Mouse (Mus musculus) hindbrain, embryonic 11.5 days (tissue): ENCODE measurements at regions not wholly inside any gene's neighbourhood (a gene's known extent, or its start where the extent isn't known, plus 50 kb on each side); places are given as distances from the start of the nearest gene placed in this dataset.

Source experiments
- ATAC-seq: fragments of 200-750 bp; cut with Nextera tagmentation; 2 replicates; pipeline ENCODE4 v1.8.0; 2017; ENCODE audit warnings: mild to moderate bottlenecking, moderate TSS enrichment, moderate library complexity; ENCODE audit not compliant: low FRiP score
- DNase-seq: peaks from one replicate; pipeline ENCODE4 v3.0.0-alpha.2; 2015; ENCODE audit warnings: low spot score
- H3K27ac ChIP-seq: fragments of 300-500 bp; sonication (generic); 2 replicates; pipeline ENCODE4 v1.5.1; 2014; ENCODE audit warnings: mild to moderate bottlenecking, low read depth, low read length
- H3K27me3 ChIP-seq: fragments of 300-500 bp; sonication (generic); 2 replicates; pipeline ENCODE4 v1.6.1; 2014; ENCODE audit warnings: mild to moderate bottlenecking, low read length, moderate library complexity, mixed read lengths; ENCODE audit not compliant: control insufficient read depth, insufficient read depth
- H3K36me3 ChIP-seq: fragments of 300-500 bp; sonication (generic); 2 replicates; pipeline ENCODE4 v1.6.1; 2014; ENCODE audit warnings: mild to moderate bottlenecking, low read length, moderate library complexity, mixed read lengths; ENCODE audit not compliant: control insufficient read depth, insufficient read depth
- H3K4me1 ChIP-seq: fragments of 300-500 bp; sonication (generic); replicated peaks from 2 replicates; pipeline ENCODE4 v1.6.1; 2014; ENCODE audit warnings: low read length, mixed read lengths; ENCODE audit not compliant: control insufficient read depth, insufficient read depth
- H3K4me2 ChIP-seq: fragments of 300-500 bp; sonication (generic); replicated peaks from 2 replicates; pipeline ENCODE4 v1.6.1; 2014; ENCODE audit warnings: mild to moderate bottlenecking, low read depth, low read length
- H3K4me3 ChIP-seq: fragments of 300-500 bp; sonication (generic); 2 replicates; pipeline ENCODE4 v1.5.1; 2014; ENCODE audit warnings: low read depth, low read length
- H3K9ac ChIP-seq: fragments of 300-500 bp; sonication (generic); 2 replicates; pipeline ENCODE4 v1.6.1; 2014; ENCODE audit warnings: low read depth, low read length
- H3K9me3 ChIP-seq: fragments of 300-500 bp; sonication (generic); 2 replicates; pipeline ENCODE4 v1.6.1; 2016; ENCODE audit warnings: low read length; ENCODE audit not compliant: control insufficient read depth
- WGBS: fragments of 180-500 bp; shearing (Covaris S2); extraction: QIAGEN DNeasy Blood & Tissue Kit; methylation state at CpG from one replicate; pipeline ENCODE4 v1.1.7; 2014; 5-methylcytosine and 5-hydroxymethylcytosine counted together

- WGBS = 83% methylated on average over 6 of the region's 6 CpGs
- Histone ChIP-seq H3K9ac (no peak overlapping the region), H3K4me1 (no peaks in the 10 kb centered on the region), H3K27ac (no peak overlapping the region), H3K4me3 (no peak overlapping the region), H3K9me3 (no peaks in the 10 kb centered on the region), H3K27me3 (no peaks in the 10 kb centered on the region), H3K4me2 (no peak overlapping the region), H3K36me3 (no peaks in the 10 kb centered on the region)
- DNase-seq (no peak), ATAC-seq (no peak)
These were observed 97.3 kb downstream of the Irs2 start for GRCm38 (mm10) chr8:10910954-10911353.

DNA sequence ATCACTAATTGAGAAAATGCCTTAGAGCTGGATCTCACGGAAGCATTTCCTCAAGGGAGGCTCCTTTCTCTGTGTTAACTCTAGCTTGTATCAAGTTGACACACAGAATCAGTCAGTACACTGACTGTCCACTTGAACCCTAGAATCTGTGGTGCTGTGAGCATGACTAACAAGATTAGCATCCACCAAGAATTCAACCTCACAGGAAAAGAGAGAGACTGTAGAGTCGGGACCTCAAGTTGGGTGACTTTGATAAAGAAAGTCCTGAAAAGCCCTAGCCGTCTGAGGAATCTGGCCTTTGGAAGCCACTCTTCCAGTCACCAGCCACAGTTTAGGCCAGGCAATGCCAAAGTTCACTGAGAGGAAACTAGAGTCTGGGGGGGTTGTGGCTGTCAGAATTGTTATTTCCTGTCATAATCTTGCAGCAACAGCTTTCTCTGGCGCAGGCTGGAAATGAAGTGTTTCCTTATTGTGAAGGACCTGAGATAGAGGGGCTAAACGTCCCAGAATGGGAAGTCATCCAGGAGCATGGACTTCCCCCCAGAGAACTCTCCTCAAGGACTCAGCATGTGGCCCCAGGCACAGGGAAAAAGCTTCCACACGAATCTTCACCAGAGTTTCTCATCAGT, 97.9 kb downstream of the Irs2 start:
- H3K36me3 ChIP-seq = no peaks in the 10 kb centered on the region
- no peak overlapping the region for H3K9ac ChIP-seq
- DNase-seq (no peak), ATAC-seq (no peak)
- no peak overlapping the region for H3K27ac ChIP-seq
- WGBS = 60% methylated on average over 6 of the region's 6 CpGs
- H3K9me3 ChIP-seq = no peaks in the 10 kb centered on the region
- H3K4me2 ChIP-seq = no peak overlapping the region
- no peaks in the 10 kb centered on the region for H3K4me1 ChIP-seq
- no peaks in the 10 kb centered on the region for H3K27me3 ChIP-seq
- H3K4me3 ChIP-seq = no peak overlapping the region

DNA sequence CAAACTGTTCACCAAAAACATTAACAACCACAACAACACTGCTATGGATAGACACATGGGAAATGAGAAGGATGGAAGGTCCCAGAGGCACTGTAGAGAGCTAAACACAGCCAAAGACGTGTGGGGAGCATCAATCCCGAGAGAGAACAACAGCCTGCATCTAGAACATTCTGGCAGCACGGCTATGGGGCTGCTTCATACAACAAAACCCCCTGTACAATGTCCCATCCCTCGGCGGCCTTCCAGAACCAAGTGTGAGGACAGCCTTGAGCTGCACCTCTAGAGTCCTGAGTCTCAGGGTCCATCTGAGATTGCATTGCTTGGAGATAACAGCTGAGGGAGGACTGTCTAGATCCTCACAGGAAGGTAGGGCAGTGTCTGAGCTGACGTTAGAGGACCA, 99.1 kb downstream of the Irs2 start:
- DNase-seq (no peak), ATAC-seq (no peak)
- H3K9ac ChIP-seq = no peak overlapping the region
- H3K9me3 ChIP-seq = no peaks in the 10 kb centered on the region
- 82% methylated on average over 6 of the region's 6 CpGs for WGBS
- H3K27ac ChIP-seq = no peak overlapping the region
- no peaks in the 10 kb centered on the region for H3K36me3 ChIP-seq
- peaks cover 2% of the 10 kb centered on the region; the same call in 1 of the 2 replicates for H3K27me3 ChIP-seq
- no peaks in the 10 kb centered on the region for H3K4me1 ChIP-seq
- H3K4me2 ChIP-seq = no peak overlapping the region
- H3K4me3 ChIP-seq = no peak overlapping the region

DNA sequence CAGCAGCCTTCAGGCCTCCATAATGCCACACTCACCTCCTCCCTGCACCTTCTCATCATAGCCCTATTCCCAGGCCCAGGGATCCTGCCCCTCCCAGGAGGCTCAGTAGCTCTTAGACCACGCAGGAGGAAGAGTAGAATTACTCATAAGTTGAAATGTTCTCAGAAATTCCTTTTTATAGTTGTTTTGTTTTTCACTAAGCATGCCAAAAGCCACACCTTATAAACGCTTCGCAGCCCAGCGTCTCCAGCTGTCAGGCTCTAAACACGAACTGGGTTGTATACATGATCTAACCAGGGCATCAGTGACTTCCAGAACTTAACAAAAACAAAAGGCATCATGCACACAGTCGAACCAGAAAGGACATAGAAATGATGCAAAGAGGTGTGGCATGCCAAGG, 101.9 kb downstream of the Irs2 start:
- no peak for DNase-seq
- H3K27ac ChIP-seq = no peak overlapping the region
- H3K4me3 ChIP-seq = no peak overlapping the region
- no peak overlapping the region for H3K9ac ChIP-seq
- ATAC-seq = no peak
- H3K27me3 ChIP-seq = peaks cover 2% of the 10 kb centered on the region; the same call in 1 of the 2 replicates
- no peak overlapping the region for H3K4me2 ChIP-seq
- no peaks in the 10 kb centered on the region for H3K9me3 ChIP-seq
- H3K36me3 ChIP-seq = no peaks in the 10 kb centered on the region
- WGBS = 78% methylated on average over 6 of the region's 6 CpGs
- no peaks in the 10 kb centered on the region for H3K4me1 ChIP-seq

- Histone ChIP-seq H3K4me3 (no peak overlapping the region), H3K4me2 (no peak overlapping the region), H3K9ac (no peak overlapping the region), H3K36me3 (no peaks in the 10 kb centered on the region), H3K27ac (no peak overlapping the region), H3K9me3 (no peaks in the 10 kb centered on the region), H3K4me1 (no peaks in the 10 kb centered on the region), H3K27me3 (peaks cover 2% of the 10 kb centered on the region; the same call in 1 of the 2 replicates)
- no peak for DNase-seq
- no peak for ATAC-seq
- WGBS = 88% methylated on average over 5 of the region's 5 CpGs
These were observed 102.5 kb downstream of the Irs2 start for GRCm38 (mm10) chr8:10905761-10906160.

DNA sequence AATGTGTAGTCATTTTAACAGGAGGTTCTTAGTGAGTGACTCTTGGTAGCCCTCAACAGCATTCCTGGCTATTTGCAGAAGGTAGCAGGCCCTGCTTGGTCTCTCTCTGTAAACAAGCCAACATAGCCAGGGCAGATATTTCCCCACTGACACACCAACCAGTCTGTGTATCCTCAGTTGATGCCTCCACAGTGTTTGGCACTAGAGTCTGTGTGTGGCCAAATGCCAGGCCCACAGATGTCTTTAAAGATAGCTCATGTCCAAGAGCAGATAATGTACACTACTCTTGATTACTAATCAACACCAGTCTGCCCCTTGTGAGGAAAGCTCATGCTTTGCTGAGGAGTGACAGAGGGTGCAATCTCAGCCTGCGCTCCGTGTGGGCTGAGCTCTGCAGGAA, 104.3 kb downstream of the Irs2 start:
- DNase-seq (no peak), ATAC-seq (no peak)
- peaks cover 3% of the 10 kb centered on the region; the same call in 1 of the 2 replicates for H3K4me1 ChIP-seq
- H3K4me3 ChIP-seq = no peak overlapping the region
- WGBS = 86% methylated on average over 2 of the region's 2 CpGs
- H3K36me3 ChIP-seq = no peaks in the 10 kb centered on the region
- H3K9me3 ChIP-seq = no peaks in the 10 kb centered on the region
- H3K4me2 ChIP-seq = no peak overlapping the region
- no peak overlapping the region for H3K9ac ChIP-seq
- H3K27ac ChIP-seq = no peak overlapping the region
- H3K27me3 ChIP-seq = peaks cover 2% of the 10 kb centered on the region; the same call in 1 of the 2 replicates

DNA sequence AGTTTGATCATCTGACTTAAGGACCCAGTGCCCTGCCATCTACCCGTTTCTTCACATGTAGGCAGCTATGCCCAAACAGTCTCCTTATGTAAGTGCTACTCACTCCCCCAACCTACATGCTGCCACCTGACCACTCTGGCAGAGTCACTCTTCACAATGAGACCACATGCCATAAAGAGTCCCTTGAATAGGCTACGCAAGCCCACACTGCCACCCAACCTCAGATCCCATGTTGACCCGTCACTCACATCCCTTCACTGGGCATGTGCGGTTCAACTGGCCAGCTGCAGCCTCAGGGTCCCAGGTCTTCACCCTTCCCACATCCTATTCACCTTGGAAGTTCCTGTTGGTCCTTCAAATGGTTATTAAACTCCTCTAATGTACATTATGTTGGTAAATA, 106.3 kb downstream of the Irs2 start:
- WGBS = 97% methylated on average over 4 of the region's 4 CpGs
- Histone ChIP-seq H3K27ac (no peak overlapping the region), H3K27me3 (peaks cover 2% of the 10 kb centered on the region; the same call in 1 of the 2 replicates), H3K4me3 (no peak overlapping the region), H3K9me3 (no peaks in the 10 kb centered on the region), H3K36me3 (no peaks in the 10 kb centered on the region), H3K9ac (no peak overlapping the region), H3K4me1 (peaks cover 8% of the 10 kb centered on the region; the same call in 1 of the 2 replicates), H3K4me2 (no peak overlapping the region)
- DNase-seq (no peak), ATAC-seq (no peak)

GRCm38 (mm10) chr8:10901014-10901413, 107.2 kb downstream of the Irs2 start:
- Histone ChIP-seq H3K4me3 (no peak overlapping the region), H3K9ac (no peak overlapping the region), H3K4me2 (no peak overlapping the region), H3K4me1 (peaks cover 8% of the 10 kb centered on the region; the same call in 1 of the 2 replicates), H3K9me3 (no peaks in the 10 kb centered on the region), H3K27ac (no peak overlapping the region), H3K27me3 (peaks cover 2% of the 10 kb centered on the region; the same call in 1 of the 2 replicates), H3K36me3 (no peaks in the 10 kb centered on the region)
- ATAC-seq (no peak), DNase-seq (no peak)
- WGBS = 73% methylated on average over 3 of the region's 3 CpGs

DNA sequence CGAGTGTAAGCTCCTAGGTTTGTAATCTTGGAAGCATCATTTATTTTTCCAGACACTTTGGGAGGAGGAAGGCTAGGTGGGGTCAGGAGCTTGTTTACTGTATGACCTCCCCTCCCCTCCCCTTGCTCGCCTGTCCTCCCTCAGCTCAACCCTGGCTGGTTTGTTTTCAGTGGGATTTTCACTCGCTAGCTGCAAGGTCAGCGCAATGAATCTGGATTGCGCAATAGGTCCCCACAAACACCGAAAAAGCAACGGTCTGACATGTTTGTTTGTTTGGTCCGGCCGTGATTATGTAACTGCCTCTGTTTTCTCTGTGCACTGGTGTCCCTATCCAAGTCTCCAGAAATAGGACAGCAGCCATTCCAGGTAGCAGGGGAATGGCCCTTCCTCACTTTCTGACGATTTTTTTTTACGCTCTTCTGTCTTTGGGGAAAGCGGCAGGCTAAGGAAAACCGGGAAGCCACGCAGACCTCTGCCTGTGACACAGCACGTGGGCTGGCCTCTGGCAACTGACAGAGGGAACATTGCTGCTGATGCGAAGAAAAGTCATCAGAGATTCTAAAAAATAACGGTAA, 108.6 kb downstream of the Irs2 start:
- H3K4me3 ChIP-seq = no peak overlapping the region
- peak overlapping the region; percentile 35 for H3K4me2 ChIP-seq
- no peaks in the 10 kb centered on the region for H3K36me3 ChIP-seq
- ATAC-seq = peak; percentile 31; the same call in 1 of the 2 replicates
- peak; percentile 40 for DNase-seq
- H3K9ac ChIP-seq = 0 out of 2 replicates have a peak overlapping the region, but pooled peaks have one; percentile 23
- no peak overlapping the region for H3K27ac ChIP-seq
- no peaks in the 10 kb centered on the region for H3K9me3 ChIP-seq
- H3K4me1 ChIP-seq = peaks cover 8% of the 10 kb centered on the region; the same call in 1 of the 2 replicates
- peaks cover 2% of the 10 kb centered on the region; the same call in 1 of the 2 replicates for H3K27me3 ChIP-seq
- 5% methylated on average over 17 of the region's 17 CpGs for WGBS
